Mouse (Mus musculus) left cerebral cortex, postnatal 4 days (tissue): ENCODE data around the gene Mboat1. TPM values are rescaled to one million over a fixed set of nuclear protein-coding genes. Genes with fewer than 3 reads are reported as not detected.

Experiments
- DNase-seq: peaks from one replicate; pipeline ENCODE4 v3.0.0-alpha.2; 2022
- intact Hi-C: fragments of 180-260 bp; cut with DNase I; formaldehyde crosslinking; loops from one replicate; pipeline ENCODE4 v1.15.1; 2025
- total RNA-seq, 2 experiments: library from RNA; stranded (reverse); gene quantifications; 2 replicates each; pipeline ENCODE4 v1.2.3; 2021

Mboat1 gene
- total RNA-seq, 2 experiments from 2014 or later, result 3.4 TPM

DNA sequence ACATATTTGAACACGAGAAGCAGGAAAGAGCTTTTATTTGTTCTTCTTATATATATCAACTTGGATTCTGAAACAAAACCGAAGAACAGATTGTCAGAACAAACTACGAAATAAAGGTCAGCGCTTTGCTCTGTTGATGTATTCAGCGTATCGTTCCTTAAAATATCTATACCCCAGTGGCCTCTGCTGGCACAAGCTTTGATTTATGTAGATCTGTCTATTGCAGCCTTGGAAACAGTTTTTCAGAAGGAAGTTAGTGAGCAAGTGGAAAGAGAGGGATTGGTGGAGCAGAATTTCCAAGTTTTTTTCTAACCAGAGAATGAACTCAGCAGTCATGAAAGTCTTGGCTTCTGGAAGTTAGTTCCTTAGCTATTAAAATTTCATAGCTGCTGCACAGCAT is 103.1 kb downstream of the Mboat1 start:
- intact Hi-C loops, result no loop called here

DNA sequence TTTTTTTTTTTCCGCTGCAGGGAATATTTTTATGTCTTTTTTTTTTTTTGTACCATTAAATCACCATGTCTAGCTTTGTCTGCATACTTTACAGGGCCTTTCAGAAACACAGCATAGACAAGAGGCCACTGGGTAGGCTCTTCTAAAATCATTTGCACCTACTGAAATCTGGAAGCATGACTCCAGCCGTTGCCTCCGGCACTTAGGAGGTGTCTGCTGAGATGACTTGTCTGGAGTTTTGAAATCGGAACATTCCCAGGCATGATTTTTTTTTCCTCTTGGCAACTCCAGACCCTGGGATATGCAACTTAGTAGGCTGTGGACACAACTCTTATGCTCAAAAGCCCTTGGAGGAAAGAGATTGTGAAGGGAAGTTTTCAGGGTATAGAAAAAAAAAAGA is 109.3 kb downstream of the Mboat1 start:
- intact Hi-C loops, result no loop called here
- DNase-seq, result no peak

More for the DNA sequence above, 103.1 kb downstream of the Mboat1 start:
- DNase-seq, result no peak

DNA sequence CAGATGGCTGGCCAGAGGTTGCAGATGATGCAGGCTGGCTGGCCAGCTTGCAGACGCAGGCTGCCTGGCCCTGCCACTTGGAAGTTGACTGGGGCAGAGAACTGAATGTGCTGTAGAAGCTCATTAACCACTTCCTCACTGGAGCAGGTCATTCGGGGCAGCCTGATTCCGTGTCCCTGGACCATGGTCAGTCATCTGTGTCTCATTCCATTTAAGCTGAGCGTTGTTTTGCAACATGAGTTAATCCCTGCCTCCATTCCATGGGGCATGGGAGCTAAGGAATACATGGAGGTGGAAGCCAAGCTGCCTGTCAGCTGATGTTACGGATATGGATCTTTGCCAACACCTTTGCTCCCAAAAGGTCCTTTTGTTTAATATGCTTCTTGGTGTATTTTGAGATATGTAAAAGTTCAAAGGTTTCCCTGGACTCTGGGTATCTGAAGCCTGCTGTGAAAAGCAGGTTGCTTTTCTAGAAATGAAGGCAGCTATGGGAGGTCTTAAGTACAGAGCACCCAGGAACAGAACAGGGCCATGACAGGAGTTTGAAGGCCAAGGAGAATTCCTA is 114.1 kb downstream of the Mboat1 start:
- intact Hi-C loops, result loop anchor here (10.0 kb wide), 1 partner anchor 266 kb away; the partner anchor contains the start of gene E2f3
- DNase-seq, result no peak

DNA sequence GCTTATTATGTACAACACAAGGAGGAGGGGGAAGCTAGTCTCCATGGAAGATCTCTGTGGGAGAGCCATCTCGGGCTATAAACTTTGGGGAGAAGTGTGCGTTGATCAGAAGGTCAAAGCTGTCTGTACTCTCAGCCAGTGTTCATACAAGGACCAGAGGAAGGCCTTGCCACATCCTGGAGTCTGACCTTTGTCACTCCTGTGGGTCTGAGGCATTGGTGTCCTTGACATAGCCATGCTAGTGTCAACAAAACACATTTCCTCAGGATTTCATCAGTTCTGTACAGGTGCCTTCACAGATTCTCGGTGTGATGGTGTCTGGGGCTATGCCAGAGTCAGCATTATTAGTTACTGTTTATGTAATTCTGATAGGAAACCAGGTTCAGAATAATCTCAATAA is 115.1 kb downstream of the Mboat1 start:
- intact Hi-C loops, result loop anchor here (10.0 kb wide), 1 partner anchor 267 kb away; the partner anchor contains the start of gene E2f3
- DNase-seq, result no peak

DNA sequence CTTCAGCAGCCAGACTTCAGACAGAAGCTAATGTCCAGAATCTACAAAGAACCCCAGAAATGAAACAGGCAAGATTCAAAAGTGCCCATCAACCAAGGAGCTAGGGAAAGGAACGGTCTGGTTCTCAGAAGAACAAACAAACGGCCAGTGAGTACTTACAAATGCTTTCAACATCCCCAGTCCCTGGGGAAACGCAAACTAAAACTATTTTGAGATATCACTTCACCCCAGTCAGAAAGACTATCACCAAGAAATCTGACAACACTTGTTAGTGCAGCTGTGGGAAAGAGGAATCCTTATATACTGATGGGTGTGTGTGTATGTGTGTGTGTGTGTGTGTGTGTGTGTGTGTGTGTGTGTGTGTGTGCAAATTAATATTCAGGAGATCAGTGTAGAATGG is 116.4 kb downstream of the Mboat1 start:
- intact Hi-C loops, result loop anchor here (10.0 kb wide), 1 partner anchor 268 kb away; the partner anchor contains the start of gene E2f3
- no peak for DNase-seq

DNA sequence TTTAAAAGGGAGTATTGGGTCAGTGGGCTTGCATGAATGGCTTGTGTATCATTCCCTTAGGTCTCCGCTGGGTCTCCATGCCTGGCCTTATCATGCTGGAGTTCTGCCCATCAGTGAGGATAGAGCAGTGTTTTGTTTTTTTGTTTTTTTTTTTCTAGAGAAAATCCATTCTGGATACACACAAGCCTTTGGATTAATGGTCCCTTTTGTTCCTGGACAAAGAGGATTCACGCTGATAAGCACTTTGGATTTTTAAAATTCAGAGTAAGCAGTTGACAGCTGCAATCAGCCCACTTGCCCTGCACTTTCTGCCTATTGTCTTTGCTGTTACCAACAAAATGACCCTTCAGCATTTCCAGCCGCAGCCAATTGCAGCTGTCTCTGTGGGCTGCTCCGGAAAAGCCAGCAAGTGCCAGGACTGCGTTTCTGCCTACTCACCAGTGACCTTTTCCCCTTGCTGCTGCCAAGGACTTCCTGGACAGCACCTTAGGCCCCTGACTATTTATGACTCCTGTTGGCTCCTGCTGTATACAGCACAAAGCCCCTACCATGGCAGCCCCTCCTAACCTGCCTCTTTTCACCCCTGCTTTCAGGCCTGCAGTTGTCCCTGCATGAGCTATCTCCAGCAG is 117.5 kb downstream of the Mboat1 start:
- no peak for DNase-seq
- intact Hi-C loops, result loop anchor here (10.0 kb wide), 1 partner anchor 269 kb away; the partner anchor contains the start of gene E2f3

DNA sequence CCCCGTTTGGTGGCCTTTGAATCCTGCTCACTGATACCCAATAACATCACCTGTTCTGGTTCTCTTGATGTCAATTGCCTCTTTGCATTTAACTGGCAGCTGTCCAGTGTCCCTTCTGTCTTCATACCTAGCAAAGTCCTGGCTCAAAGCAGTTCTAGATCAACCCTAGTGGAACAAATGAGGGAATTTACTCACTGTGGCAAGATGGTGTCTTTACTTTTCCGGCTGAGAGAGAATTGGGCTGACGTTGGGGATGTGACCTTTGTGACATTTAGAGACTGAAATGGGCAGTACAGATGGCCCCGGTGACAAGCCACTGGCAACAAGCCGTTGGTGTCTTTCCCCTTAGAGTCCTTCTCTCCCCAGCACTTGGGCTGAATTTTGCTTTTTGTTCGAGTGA is 118.1 kb downstream of the Mboat1 start:
- intact Hi-C loops, result loop anchor here (10.0 kb wide), 1 partner anchor 270 kb away; the partner anchor contains the start of gene E2f3
- no peak for DNase-seq

DNA sequence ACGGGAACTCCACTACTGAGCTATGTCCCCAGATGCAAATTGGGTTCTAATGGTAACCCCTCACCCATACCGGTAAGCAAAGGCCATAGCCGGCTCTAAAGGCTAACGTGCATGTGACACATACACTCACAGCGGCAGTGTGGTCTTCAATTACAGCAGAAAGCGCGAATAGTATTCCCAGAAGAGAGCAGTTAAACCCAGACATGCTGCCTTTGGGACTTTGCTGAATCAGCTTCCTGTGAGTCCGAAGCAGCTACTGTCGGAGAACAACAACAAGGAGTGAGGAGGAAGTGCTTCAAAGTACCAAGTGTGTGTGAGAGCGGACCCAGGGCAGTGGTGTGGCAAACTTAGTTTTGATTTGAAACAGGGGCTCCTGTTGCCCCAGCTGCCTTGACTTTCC is 122.5 kb downstream of the Mboat1 start:
- intact Hi-C loops, result loop anchor here (10.0 kb wide), 1 partner anchor 274 kb away; the partner anchor contains the start of gene E2f3
- no peak for DNase-seq

DNA sequence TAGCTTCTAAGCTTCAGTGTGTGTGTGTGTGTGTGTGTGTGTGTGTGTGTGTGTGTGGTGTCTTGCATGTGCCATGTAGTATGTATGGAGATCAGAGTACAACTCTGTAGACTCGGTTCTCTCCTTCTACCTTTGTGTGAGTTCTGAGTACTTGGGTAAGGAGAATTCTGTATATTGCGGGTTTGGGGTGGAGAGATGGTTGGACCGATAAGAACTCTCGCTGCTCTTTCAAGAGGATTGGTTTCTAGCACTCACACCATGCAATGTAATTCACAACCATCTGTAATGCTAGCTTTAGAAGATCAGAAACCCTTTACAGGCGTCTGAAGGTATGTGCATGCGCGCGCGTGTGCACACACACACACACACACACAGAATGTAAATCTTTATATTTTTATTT is 123.0 kb downstream of the Mboat1 start:
- no peak for DNase-seq
- intact Hi-C loops, result loop anchor here (10.0 kb wide), 1 partner anchor 275 kb away; the partner anchor contains the start of gene E2f3

DNA sequence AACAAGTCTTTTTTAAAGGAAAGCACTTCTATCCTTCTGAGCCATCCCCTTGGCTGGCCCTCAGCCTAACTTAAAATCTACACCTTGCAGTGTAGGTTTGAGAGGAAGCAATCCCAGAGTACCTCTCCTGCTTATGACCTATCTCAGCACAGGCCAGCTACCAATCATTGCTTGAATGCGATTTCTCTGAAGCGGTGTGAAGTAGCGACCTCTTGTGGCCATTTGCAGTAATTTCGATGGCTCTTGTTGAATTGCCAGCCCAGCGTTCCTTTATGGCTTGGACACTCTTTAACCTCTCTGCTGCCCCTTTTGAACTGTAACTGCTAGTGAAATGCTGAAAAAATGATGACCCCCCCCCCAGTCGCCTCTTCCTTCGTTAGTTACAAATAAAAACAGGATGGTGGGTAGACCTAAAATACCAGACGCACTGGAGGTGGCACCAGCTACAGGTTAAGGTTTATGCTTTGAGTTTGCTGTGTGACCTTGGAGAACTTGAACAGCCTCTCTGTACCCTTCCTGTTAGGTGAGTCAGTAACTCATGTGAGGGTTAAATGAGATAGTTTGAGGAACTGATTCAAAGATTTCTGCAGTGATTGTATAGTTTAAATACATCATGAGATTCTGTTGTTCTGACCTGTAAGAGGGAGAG is 123.7 kb downstream of the Mboat1 start:
- intact Hi-C loops, result loop anchor here (5.0 to 10.0 kb wide), 3 partner anchors 168 to 395 kb away; partner anchors contain the start of gene E2f3
- DNase-seq, result peak; percentile 66

DNA sequence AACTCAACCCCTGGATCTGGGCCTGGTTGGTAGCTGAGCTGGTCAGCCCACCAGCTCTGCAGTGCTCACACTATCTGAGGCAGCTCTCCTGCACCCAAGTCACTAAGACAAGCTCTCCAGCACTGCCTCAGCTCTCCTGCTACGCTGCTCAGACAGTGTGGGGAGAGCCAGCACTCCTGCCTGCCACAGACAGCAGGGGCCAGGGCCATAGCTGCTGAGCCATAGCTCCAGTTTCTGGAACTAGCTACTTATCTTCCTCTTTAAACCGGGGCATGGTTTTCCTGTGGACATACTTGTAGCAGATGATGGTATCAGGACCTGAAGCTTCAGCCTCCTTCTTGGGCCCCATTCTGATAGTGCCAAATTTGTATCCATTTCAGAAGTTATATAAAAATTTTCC is 127.4 kb downstream of the Mboat1 start:
- DNase-seq, result no peak
- intact Hi-C loops, result loop anchor here (5.0 to 10.0 kb wide), 2 partner anchors 171 to 399 kb away; no protein-coding TSS in a partner anchor

DNA sequence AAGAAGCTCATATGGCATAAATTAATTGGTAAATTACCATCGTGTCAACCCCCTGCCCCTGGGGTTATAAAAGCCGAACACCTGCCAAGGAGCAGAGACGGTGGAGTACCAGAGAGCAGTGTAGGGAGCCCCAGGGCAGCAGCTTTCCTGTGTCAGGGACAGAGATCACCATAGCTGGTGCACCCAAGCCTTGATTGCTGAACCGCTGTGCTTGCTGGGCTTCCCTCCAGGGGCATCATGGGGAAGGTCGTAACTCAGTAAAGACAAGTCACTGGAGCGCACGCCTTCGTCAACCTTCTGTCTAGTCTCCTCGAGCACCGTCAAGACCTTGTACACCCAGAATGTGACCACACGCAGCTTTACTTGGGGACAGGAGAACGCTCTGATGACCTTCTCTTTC is 128.0 kb downstream of the Mboat1 start:
- peak; percentile 15 for DNase-seq
- intact Hi-C loops, result loop anchor here (5.0 to 10.0 kb wide), 2 partner anchors 172 to 400 kb away; no protein-coding TSS in a partner anchor

DNA sequence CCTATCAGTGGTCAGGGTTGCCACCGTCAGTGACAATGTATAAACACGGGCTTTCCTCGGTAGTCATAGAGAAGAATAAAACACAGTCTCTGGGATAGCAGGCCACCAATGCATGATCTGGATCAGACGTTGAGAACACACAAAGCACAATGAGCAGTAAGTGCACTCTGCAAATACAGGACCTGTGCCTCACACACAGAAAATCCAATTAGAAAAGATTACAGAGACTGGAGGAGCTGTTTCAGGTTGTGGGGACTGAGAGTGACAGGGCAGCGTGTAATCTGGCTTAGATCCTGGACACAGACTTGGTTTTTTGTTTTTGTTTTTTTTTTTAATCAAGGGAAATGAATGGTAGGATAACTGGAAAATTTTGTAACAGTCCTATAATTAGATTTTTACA is 128.5 kb downstream of the Mboat1 start:
- no peak for DNase-seq
- intact Hi-C loops, result loop anchor here (5.0 to 10.0 kb wide), 2 partner anchors 172 to 400 kb away; no protein-coding TSS in a partner anchor

DNA sequence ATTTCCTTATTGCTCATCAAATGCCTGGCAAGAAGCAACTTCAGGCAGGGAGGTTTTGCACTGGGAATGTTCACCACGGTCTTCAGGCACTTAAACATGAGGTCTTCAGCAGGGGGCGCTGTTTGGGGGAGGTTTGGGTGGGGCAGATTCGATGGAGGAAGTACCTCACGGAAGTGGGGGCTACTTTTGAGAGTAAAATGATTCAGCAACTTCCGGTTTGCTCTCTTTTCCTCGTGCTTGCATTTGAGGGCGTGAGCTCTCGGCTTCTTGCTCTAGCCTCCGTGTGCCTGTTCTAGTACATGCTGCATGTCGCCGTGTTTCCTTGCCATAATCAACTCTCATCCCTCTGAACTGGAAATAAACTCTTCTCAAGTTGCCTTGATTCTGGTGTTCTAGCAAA is 129.7 kb downstream of the Mboat1 start:
- intact Hi-C loops, result loop anchor here (10.0 kb wide), 1 partner anchor 401 kb away; no protein-coding TSS in a partner anchor
- DNase-seq, result no peak

DNA sequence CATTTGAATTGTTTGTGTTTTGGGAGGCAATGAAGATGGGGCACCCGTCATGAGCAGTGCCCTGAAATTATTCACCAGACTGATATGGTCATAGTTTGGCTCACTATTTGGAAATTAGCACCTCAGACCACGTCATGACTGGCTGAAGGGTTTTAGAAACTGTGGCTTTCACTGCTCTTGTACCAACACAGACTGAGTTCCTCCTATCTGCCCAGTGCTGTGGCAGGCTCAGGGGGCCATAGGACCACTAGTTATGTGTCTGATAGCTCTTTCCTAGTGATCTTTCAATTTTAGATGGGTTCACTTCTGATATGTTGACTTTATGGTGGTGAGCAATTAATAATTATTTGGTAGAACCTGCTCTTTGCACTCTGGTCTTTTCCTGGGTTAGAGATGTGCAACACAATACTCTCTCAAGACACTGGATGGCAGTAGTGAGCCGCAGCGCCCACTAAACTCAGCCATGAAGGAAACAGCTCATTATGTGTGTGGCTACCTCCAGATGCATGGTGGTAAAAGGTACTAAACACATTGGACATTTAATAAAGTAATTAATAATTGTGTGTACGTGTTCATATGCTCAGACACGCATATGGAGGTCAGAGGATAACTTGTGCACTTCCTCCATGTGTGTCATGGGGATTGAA is 135.9 kb downstream of the Mboat1 start:
- intact Hi-C loops, result loop anchor here (5.0 kb wide), 1 partner anchor 260 kb away; no protein-coding TSS in a partner anchor
- peak; percentile 34 for DNase-seq

Other genes with a start within 250 kb of the Mboat1 start
- 10 to 100 TPM; 16.4 to 17.8 TPM for gene E2f3, start 150.4 kb upstream of the Mboat1 start, total RNA-seq
- 1 to 10 TPM; 1.8 to 2.0 TPM for gene Agtr1a, start 200.0 kb downstream of the Mboat1 start, total RNA-seq